Mouse (Mus musculus): Measurements from ENCODE around the gene Rnf34. TPM values are rescaled to one million over a fixed set of nuclear protein-coding genes. Genes with fewer than 3 reads are reported as not detected.

Rnf34 gene
- polyA plus RNA-seq, 1 experiment from 2014 or later, result 32.6 TPM

GRCm38 (mm10) chr5:122821524-122821885, 28.3 kb upstream of the Rnf34 start:
- H3K27me3 ChIP-seq (ENCODE audit: control insufficient read depth, insufficient read depth, low read length), result no peaks in the 10 kb centered on the region
- no peaks in the 10 kb centered on the region for H3K9me3 ChIP-seq (replicated peaks; ENCODE audit: control insufficient read depth, low read length)
- H3K4me1 ChIP-seq (ENCODE audit: control insufficient read depth, insufficient read depth, low read length), result peaks cover 10% of the 10 kb centered on the region
- peak overlapping the region; percentile 62 for H3K4me2 ChIP-seq (ENCODE audit: low read depth, low read length)
- peak overlapping the region; percentile 71 for H3K4me3 ChIP-seq (ENCODE audit: low read length)
- peaks cover 23% of the 10 kb centered on the region for H3K36me3 ChIP-seq (ENCODE audit: control insufficient read depth, insufficient read depth)
- H3K9ac ChIP-seq (ENCODE audit: low read length), result peak overlapping the region; percentile 78
- peak overlapping the region; percentile 93 for H3K27ac ChIP-seq (ENCODE audit: low read length)
- ATAC-seq (replicated peaks; ENCODE audit: extremely low read depth, insufficient read depth, low FRiP score), result peak; percentile 29
- 0% methylated on average over 10 of the region's 10 CpGs for WGBS

- Histone ChIP-seq H3K4me2 (ENCODE audit: low read depth, low read length) (no peak overlapping the region), H3K27me3 (ENCODE audit: control insufficient read depth, insufficient read depth, low read length) (no peaks in the 10 kb centered on the region), H3K9me3 (replicated peaks; ENCODE audit: control insufficient read depth, low read length) (no peaks in the 10 kb centered on the region), H3K4me1 (ENCODE audit: control insufficient read depth, insufficient read depth, low read length) (peaks cover 10% of the 10 kb centered on the region), H3K4me3 (ENCODE audit: low read length) (no peak overlapping the region), H3K9ac (ENCODE audit: low read length) (no peak overlapping the region), H3K36me3 (ENCODE audit: control insufficient read depth, insufficient read depth) (peaks cover 17% of the 10 kb centered on the region), H3K27ac (ENCODE audit: low read length) (no peak overlapping the region)
- no peak for ATAC-seq (replicated peaks; ENCODE audit: extremely low read depth, insufficient read depth, low FRiP score)
- WGBS, result 80% methylated on average over 4 of the region's 4 CpGs
Measured at GRCm38 (mm10) chr5:122822441-122822840, 27.4 kb upstream of the Rnf34 start.

GRCm38 (mm10) chr5:122823976-122824375, 25.9 kb upstream of the Rnf34 start:
- Histone ChIP-seq H3K4me3 (ENCODE audit: low read length) (no peak overlapping the region), H3K9me3 (replicated peaks; ENCODE audit: control insufficient read depth, low read length) (no peaks in the 10 kb centered on the region), H3K27ac (ENCODE audit: low read length) (no peak overlapping the region), H3K36me3 (ENCODE audit: control insufficient read depth, insufficient read depth) (peaks cover 4% of the 10 kb centered on the region), H3K4me2 (ENCODE audit: low read depth, low read length) (no peak overlapping the region), H3K9ac (ENCODE audit: low read length) (no peak overlapping the region), H3K27me3 (ENCODE audit: control insufficient read depth, insufficient read depth, low read length) (no peaks in the 10 kb centered on the region), H3K4me1 (ENCODE audit: control insufficient read depth, insufficient read depth, low read length) (peaks cover 10% of the 10 kb centered on the region)
- WGBS, result 68% methylated on average over 1 of the region's 1 CpGs
- ATAC-seq (replicated peaks; ENCODE audit: extremely low read depth, insufficient read depth, low FRiP score), result no peak

GRCm38 (mm10) chr5:122824450-122824849, 25.4 kb upstream of the Rnf34 start:
- no peak overlapping the region for H3K4me2 ChIP-seq (ENCODE audit: low read depth, low read length)
- peaks cover 7% of the 10 kb centered on the region for H3K4me1 ChIP-seq (ENCODE audit: control insufficient read depth, insufficient read depth, low read length)
- H3K27ac ChIP-seq (ENCODE audit: low read length), result no peak overlapping the region
- H3K9me3 ChIP-seq (replicated peaks; ENCODE audit: control insufficient read depth, low read length), result no peaks in the 10 kb centered on the region
- H3K36me3 ChIP-seq (ENCODE audit: control insufficient read depth, insufficient read depth), result peaks cover under 1% of the 10 kb centered on the region
- H3K9ac ChIP-seq (ENCODE audit: low read length), result no peak overlapping the region
- no peak for ATAC-seq (replicated peaks; ENCODE audit: extremely low read depth, insufficient read depth, low FRiP score)
- H3K27me3 ChIP-seq (ENCODE audit: control insufficient read depth, insufficient read depth, low read length), result no peaks in the 10 kb centered on the region
- 60% methylated on average over 6 of the region's 6 CpGs for WGBS
- H3K4me3 ChIP-seq (ENCODE audit: low read length), result no peak overlapping the region

GRCm38 (mm10) chr5:122825099-122825498, 24.7 kb upstream of the Rnf34 start:
- Histone ChIP-seq H3K27me3 (ENCODE audit: control insufficient read depth, insufficient read depth, low read length) (no peaks in the 10 kb centered on the region), H3K27ac (ENCODE audit: low read length) (no peak overlapping the region), H3K4me1 (ENCODE audit: control insufficient read depth, insufficient read depth, low read length) (peaks cover 2% of the 10 kb centered on the region), H3K36me3 (ENCODE audit: control insufficient read depth, insufficient read depth) (no peaks in the 10 kb centered on the region), H3K9me3 (replicated peaks; ENCODE audit: control insufficient read depth, low read length) (no peaks in the 10 kb centered on the region), H3K4me2 (ENCODE audit: low read depth, low read length) (no peak overlapping the region), H3K9ac (ENCODE audit: low read length) (no peak overlapping the region), H3K4me3 (ENCODE audit: low read length) (no peak overlapping the region)
- no peak for ATAC-seq (replicated peaks; ENCODE audit: extremely low read depth, insufficient read depth, low FRiP score)
- WGBS, result 76% methylated on average over 8 of the region's 8 CpGs

- Histone ChIP-seq H3K4me2 (ENCODE audit: low read depth, low read length) (no peak overlapping the region), H3K4me1 (ENCODE audit: control insufficient read depth, insufficient read depth, low read length) (no peaks in the 10 kb centered on the region), H3K27ac (ENCODE audit: low read length) (no peak overlapping the region), H3K4me3 (ENCODE audit: low read length) (no peak overlapping the region), H3K36me3 (ENCODE audit: control insufficient read depth, insufficient read depth) (no peaks in the 10 kb centered on the region), H3K27me3 (ENCODE audit: control insufficient read depth, insufficient read depth, low read length) (no peaks in the 10 kb centered on the region), H3K9me3 (replicated peaks; ENCODE audit: control insufficient read depth, low read length) (no peaks in the 10 kb centered on the region), H3K9ac (ENCODE audit: low read length) (no peak overlapping the region)
- 79% methylated on average over 10 of the region's 10 CpGs for WGBS
- ATAC-seq (replicated peaks; ENCODE audit: extremely low read depth, insufficient read depth, low FRiP score), result no peak
Measured at GRCm38 (mm10) chr5:122832536-122832935, 17.3 kb upstream of the Rnf34 start.

- no peaks in the 10 kb centered on the region for H3K36me3 ChIP-seq (ENCODE audit: control insufficient read depth, insufficient read depth)
- H3K27ac ChIP-seq (ENCODE audit: low read length), result no peak overlapping the region
- H3K4me1 ChIP-seq (ENCODE audit: control insufficient read depth, insufficient read depth, low read length), result no peaks in the 10 kb centered on the region
- H3K9ac ChIP-seq (ENCODE audit: low read length), result no peak overlapping the region
- no peaks in the 10 kb centered on the region for H3K9me3 ChIP-seq (replicated peaks; ENCODE audit: control insufficient read depth, low read length)
- no peak overlapping the region for H3K4me2 ChIP-seq (ENCODE audit: low read depth, low read length)
- H3K4me3 ChIP-seq (ENCODE audit: low read length), result no peak overlapping the region
- ATAC-seq (replicated peaks; ENCODE audit: extremely low read depth, insufficient read depth, low FRiP score), result no peak
- H3K27me3 ChIP-seq (ENCODE audit: control insufficient read depth, insufficient read depth, low read length), result no peaks in the 10 kb centered on the region
- 71% methylated on average over 10 of the region's 10 CpGs for WGBS
Measured at GRCm38 (mm10) chr5:122832996-122833395, 16.9 kb upstream of the Rnf34 start.

GRCm38 (mm10) chr5:122841126-122841525, 8.7 kb upstream of the Rnf34 start:
- Histone ChIP-seq H3K9ac (ENCODE audit: low read length) (no peak overlapping the region), H3K36me3 (ENCODE audit: control insufficient read depth, insufficient read depth) (no peaks in the 10 kb centered on the region), H3K4me2 (ENCODE audit: low read depth, low read length) (no peak overlapping the region), H3K27me3 (ENCODE audit: control insufficient read depth, insufficient read depth, low read length) (no peaks in the 10 kb centered on the region), H3K9me3 (replicated peaks; ENCODE audit: control insufficient read depth, low read length) (no peaks in the 10 kb centered on the region), H3K4me1 (ENCODE audit: control insufficient read depth, insufficient read depth, low read length) (no peaks in the 10 kb centered on the region), H3K4me3 (ENCODE audit: low read length) (no peak overlapping the region), H3K27ac (ENCODE audit: low read length) (no peak overlapping the region)
- WGBS, result 81% methylated on average over 2 of the region's 2 CpGs
- ATAC-seq (replicated peaks; ENCODE audit: extremely low read depth, insufficient read depth, low FRiP score), result no peak

- H3K4me1 ChIP-seq (ENCODE audit: control insufficient read depth, insufficient read depth, low read length), result no peaks in the 10 kb centered on the region
- no peaks in the 10 kb centered on the region for H3K27me3 ChIP-seq (ENCODE audit: control insufficient read depth, insufficient read depth, low read length)
- H3K4me2 ChIP-seq (ENCODE audit: low read depth, low read length), result no peak overlapping the region
- WGBS, result 77% methylated on average over 5 of the region's 5 CpGs
- H3K9ac ChIP-seq (ENCODE audit: low read length), result no peak overlapping the region
- no peak overlapping the region for H3K27ac ChIP-seq (ENCODE audit: low read length)
- no peaks in the 10 kb centered on the region for H3K9me3 ChIP-seq (replicated peaks; ENCODE audit: control insufficient read depth, low read length)
- H3K36me3 ChIP-seq (ENCODE audit: control insufficient read depth, insufficient read depth), result no peaks in the 10 kb centered on the region
- no peak for ATAC-seq (replicated peaks; ENCODE audit: extremely low read depth, insufficient read depth, low FRiP score)
- H3K4me3 ChIP-seq (ENCODE audit: low read length), result no peak overlapping the region
Measured at GRCm38 (mm10) chr5:122843799-122844198, 6.0 kb upstream of the Rnf34 start.

Data from heart, embryonic 16.5 days (tissue).